Mouse (Mus musculus) CH12.LX (cell line): Measurements from ENCODE around the gene Lgals4. TPM values are rescaled to one million over a fixed set of nuclear protein-coding genes. Genes with fewer than 3 reads are reported as not detected.

Source experiments
- DNase-seq: peaks from one replicate; pipeline ENCODE4 v3.0.0-alpha.2; 2013; ENCODE audit errors: extremely low read depth
- H3K27ac ChIP-seq: 2 replicates; pipeline ENCODE4 v1.5.1; 2012; ENCODE audit warnings: low read depth, mild to moderate bottlenecking, control low read depth, moderate library complexity; ENCODE audit not compliant: insufficient read depth
- H3K27me3 ChIP-seq: replicated peaks from 2 replicates; pipeline ENCODE3; 2012; ENCODE audit warnings: inconsistent platforms
- H3K36me3 ChIP-seq, 2 experiments: replicated peaks in 1 of 2; 2 replicates each; pipeline versions ENCODE3 to v1.6.1; 2012; ENCODE audit warnings: inconsistent platforms in 1 of 2, low read length in 1 of 2, mild to moderate bottlenecking in 1 of 2, mixed read lengths in 1 of 2, moderate library complexity in 1 of 2; ENCODE audit not compliant: control insufficient read depth in 1 of 2, insufficient read depth in 1 of 2
- H3K4me1 ChIP-seq, 2 experiments: 2 replicates each; pipeline ENCODE4 v1.6.1; 2012; ENCODE audit warnings: inconsistent platforms in 1 of 2, moderate library complexity in 1 of 2; ENCODE audit not compliant: insufficient read depth in 2 of 2, control insufficient read depth in 1 of 2
- H3K4me2 ChIP-seq: 2 replicates; pipeline ENCODE4 v1.6.1; 2012; ENCODE audit warnings: low read depth, mild to moderate bottlenecking, control low read depth; ENCODE audit not compliant: poor library complexity, insufficient read depth, severe bottlenecking
- H3K4me3 ChIP-seq, 3 experiments: fragments of 150-350 bp in 1 of 3; sonication (generic) in 1 of 3; replicated peaks in 1 of 3; 2 replicates each; pipeline versions ENCODE3 to v1.5.1; 2011 to 2012; ENCODE audit warnings: low read depth in 2 of 3, low read length in 2 of 3, mild to moderate bottlenecking in 2 of 3, moderate library complexity in 2 of 3, control low read depth in 1 of 3, improper control_type of control experiment in 1 of 3, inconsistent platforms in 1 of 3, mixed read lengths in 1 of 3; ENCODE audit not compliant: poor library complexity in 1 of 3
- H3K79me2 ChIP-seq: replicated peaks from 2 replicates; pipeline ENCODE4 v1.6.1; 2012; ENCODE audit warnings: mild to moderate bottlenecking, moderate library complexity; ENCODE audit not compliant: control insufficient read depth, poor library complexity, insufficient read depth, severe bottlenecking; ENCODE audit errors: extremely low read depth
- H3K9ac ChIP-seq: 2 replicates; pipeline ENCODE4 v1.6.1; 2012; ENCODE audit warnings: low read depth, mild to moderate bottlenecking, control low read depth, moderate library complexity; ENCODE audit not compliant: insufficient read depth
- H3K9me3 ChIP-seq: replicated peaks from 2 replicates; pipeline ENCODE3; 2012; ENCODE audit warnings: low read length, inconsistent platforms, mixed read lengths
- CHD1 ChIP-seq: IDR thresholded peaks from 2 replicates; pipeline ENCODE4 v1.6.1; 2012; ENCODE audit warnings: low read depth, low read length, improper control_type of control experiment, inconsistent platforms
- E2F4 ChIP-seq: IDR thresholded peaks from 2 replicates; pipeline ENCODE4 v1.6.1; 2011; ENCODE audit warnings: low read depth, low read length, improper control_type of control experiment; ENCODE audit not compliant: insufficient replicate concordance
- ELF1 ChIP-seq: IDR thresholded peaks from 2 replicates; pipeline ENCODE4 v1.6.1; 2014; ENCODE audit warnings: low read depth, mild to moderate bottlenecking, inconsistent platforms, low read length, improper control_type of control experiment
- GABPA ChIP-seq: IDR thresholded peaks from 2 replicates; pipeline ENCODE4 v1.6.1; 2012; ENCODE audit warnings: low read depth, low read length, improper control_type of control experiment, inconsistent platforms; ENCODE audit not compliant: insufficient replicate concordance
- IRF4 ChIP-seq: IDR thresholded peaks from 2 replicates; pipeline ENCODE4 v1.6.1; 2014; ENCODE audit warnings: low read depth, mild to moderate bottlenecking, inconsistent platforms, low read length, improper control_type of control experiment
- JUN ChIP-seq: IDR thresholded peaks from 2 replicates; pipeline ENCODE4 v1.6.1; 2011; ENCODE audit warnings: low read depth, mild to moderate bottlenecking, low read length, improper control_type of control experiment, moderate library complexity; ENCODE audit not compliant: insufficient read depth
- JUND ChIP-seq: conservative IDR thresholded peaks from 2 replicates; pipeline ENCODE4 v1.6.1; 2011; ENCODE audit warnings: low read depth, low read length, improper control_type of control experiment
- KAT2A ChIP-seq: IDR thresholded peaks from 2 replicates; pipeline ENCODE4 v1.6.1; 2012; ENCODE audit warnings: low read length, improper control_type of control experiment, inconsistent platforms; ENCODE audit not compliant: insufficient replicate concordance
- MAFK ChIP-seq: IDR thresholded peaks from 2 replicates; pipeline ENCODE4 v1.6.1; 2011; ENCODE audit warnings: low read length, improper control_type of control experiment; ENCODE audit not compliant: insufficient replicate concordance
- MAX ChIP-seq: IDR thresholded peaks from 2 replicates; pipeline ENCODE4 v1.6.1; 2011; ENCODE audit warnings: low read length, improper control_type of control experiment
- MEF2A ChIP-seq: IDR thresholded peaks from 2 replicates; pipeline ENCODE4 v1.6.1; 2014; ENCODE audit warnings: low read depth, mild to moderate bottlenecking, inconsistent platforms, low read length, improper control_type of control experiment, borderline replicate concordance
- MXI1 ChIP-seq: IDR thresholded peaks from 2 replicates; pipeline ENCODE4 v1.6.1; 2011; ENCODE audit warnings: mild to moderate bottlenecking, low read depth, low read length, improper control_type of control experiment
- NELFE ChIP-seq: IDR thresholded peaks from 2 replicates; pipeline ENCODE4 v1.6.1; 2011; ENCODE audit warnings: low read depth, low read length, improper control_type of control experiment
- POLR2A ChIP-seq: IDR thresholded peaks from 2 replicates; pipeline ENCODE4 v1.6.1; 2011; ENCODE audit warnings: low read depth, mild to moderate bottlenecking, improper control_type of control experiment, low read length
- POLR2AphosphoS2 ChIP-seq: IDR thresholded peaks from 2 replicates; pipeline ENCODE4 v1.6.1; 2011; ENCODE audit warnings: low read depth, low read length, improper control_type of control experiment
- TBP ChIP-seq: conservative IDR thresholded peaks from 2 replicates; pipeline ENCODE4 v1.6.1; 2011; ENCODE audit warnings: low read depth, low read length, improper control_type of control experiment
- UBTF ChIP-seq: IDR thresholded peaks from 2 replicates; pipeline ENCODE4 v1.6.1; 2012; ENCODE audit warnings: low read depth, mild to moderate bottlenecking, inconsistent platforms, low read length, improper control_type of control experiment, moderate library complexity
- USF1 ChIP-seq: IDR thresholded peaks from 2 replicates; pipeline ENCODE4 v1.6.1; 2014; ENCODE audit warnings: low read depth, mild to moderate bottlenecking, inconsistent platforms, low read length, improper control_type of control experiment
- ZC3H11A ChIP-seq: IDR thresholded peaks from 2 replicates; pipeline ENCODE4 v1.6.1; 2012; ENCODE audit warnings: low read depth, mild to moderate bottlenecking, inconsistent platforms, low read length, improper control_type of control experiment
- dilution Hi-C: fragments of 300-500 bp; cut with MboI; formaldehyde crosslinking; loops from 2 replicates; pipeline ENCODE4 v1.14.3; 2020; ENCODE audit warnings: low sequenced_read_pairs; ENCODE audit not compliant: extremely low pct_unique_long_range_greater_than_20kb, extremely low pct_ligation_motif_present
- in situ Hi-C: fragments of 300-500 bp; cut with MboI; formaldehyde crosslinking; loops from 3 replicates; pipeline ENCODE4 v1.14.3; 2019; ENCODE audit warnings: low sequenced_read_pairs, low pct_ligation_motif_present, low pct_unique_long_range_greater_than_20kb, mixed read lengths
- polyA plus RNA-seq: library from polyadenylated mRNA; unstranded; fragments of >175 nt; gene quantifications from 2 replicates; pipeline ENCODE4 v1.2.1, GENCODE M21; 2012; ENCODE audit warnings: low read depth; ENCODE audit not compliant: insufficient read length
- total RNA-seq, 2 experiments: library from RNA; depleted of rRNA; stranded (reverse); fragments of 300-350 nt in 1 of 2; fragments of >200 nt in 1 of 2; gene quantifications; 2 replicates each; pipeline ENCODE4 v1.2.3; 2012 to 2014

Lgals4 gene
- total and polyA plus RNA-seq, 3 experiments, result 2.6 to 7.0 (median 6.5) TPM

GRCm38 (mm10) chr7:28838331-28838730 is 4.7 kb downstream of the Lgals4 start:
- Histone ChIP-seq H3K79me2 (no peaks in the 10 kb centered on the region), H3K27ac (no peak overlapping the region), H3K9ac (no peak overlapping the region), H3K9me3 (no peaks in the 10 kb centered on the region)
- TF ChIP-seq JUND (no peak), UBTF (no peak), ELF1 (no peak), E2F4 (no peak), MAX (no peak), GABPA (no peak), POLR2AphosphoS2 (no peak), CHD1 (no peak), MXI1 (no peak), MAFK (no peak), MEF2A (no peak)
- TF ChIP-seq, all 38 proteins: peak for 0
- no peak overlapping the region for H3K4me3 ChIP-seq
- in situ Hi-C loops, result no loop called here
- dilution Hi-C loops, result no loop called here
- DNase-seq, result no peak
- H3K36me3 ChIP-seq, result peaks cover 5 to 62% of the 10 kb centered on the region in 2 experiments
- H3K27me3 ChIP-seq, result no peaks in the 10 kb centered on the region
- H3K4me1 ChIP-seq, result no peaks in the 10 kb centered on the region
- no peak overlapping the region for H3K4me2 ChIP-seq

GRCm38 (mm10) chr7:28847273-28847672 is 13.6 kb downstream of the Lgals4 start:
- no peaks in the 10 kb centered on the region for H3K27me3 ChIP-seq
- no peak overlapping the region for H3K4me3 ChIP-seq
- in situ Hi-C loops, result no loop called here
- H3K9me3 ChIP-seq, result peaks cover 8% of the 10 kb centered on the region
- dilution Hi-C loops, result no loop called here
- no peak for DNase-seq
- no peak overlapping the region for H3K9ac ChIP-seq
- TF ChIP-seq NELFE (no peak), MXI1 (no peak), ZC3H11A (no peak), CHD1 (no peak), IRF4 (no peak), TBP (no peak), USF1 (no peak), JUN (no peak), POLR2A (no peak), KAT2A (no peak)
- H3K27ac ChIP-seq, result no peak overlapping the region
- H3K79me2 ChIP-seq, result no peaks in the 10 kb centered on the region
- no peak overlapping the region for H3K4me2 ChIP-seq
- H3K4me1 ChIP-seq, result no peaks in the 10 kb centered on the region
- no peaks in the 10 kb centered on the region for H3K36me3 ChIP-seq
